Mouse (Mus musculus): ENCODE data around the gene Pank4.

The Pank4 gene

GRCm38 (mm10) chr4:154967173-154967572 is 3.2 kb downstream of the Pank4 start:
- DNase-seq, result peak; percentile 51

DNA sequence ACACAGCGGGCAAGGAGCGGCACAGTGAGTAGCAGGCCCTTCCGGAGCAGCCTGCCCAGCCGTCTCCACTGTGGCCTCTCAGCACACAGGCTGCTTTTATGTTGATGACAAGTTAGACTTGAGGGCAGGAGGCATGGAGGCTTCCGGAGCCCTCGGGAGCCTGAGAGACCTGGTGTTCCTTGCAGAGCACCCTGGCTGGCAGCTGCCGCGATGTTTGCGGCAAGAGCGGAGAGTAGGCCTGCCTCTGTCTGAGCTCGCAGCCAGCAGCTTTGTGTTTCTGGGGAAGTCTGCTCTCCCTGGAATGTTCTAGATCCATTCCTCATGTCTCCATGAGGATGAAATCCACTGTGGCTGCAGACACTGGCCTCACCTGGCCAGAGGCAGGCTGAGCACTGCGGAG is 8.6 kb downstream of the Pank4 start:
- no peak for DNase-seq

GRCm38 (mm10) chr4:154974163-154974611 is 10.3 kb downstream of the Pank4 start:
- no peak for DNase-seq

DNA sequence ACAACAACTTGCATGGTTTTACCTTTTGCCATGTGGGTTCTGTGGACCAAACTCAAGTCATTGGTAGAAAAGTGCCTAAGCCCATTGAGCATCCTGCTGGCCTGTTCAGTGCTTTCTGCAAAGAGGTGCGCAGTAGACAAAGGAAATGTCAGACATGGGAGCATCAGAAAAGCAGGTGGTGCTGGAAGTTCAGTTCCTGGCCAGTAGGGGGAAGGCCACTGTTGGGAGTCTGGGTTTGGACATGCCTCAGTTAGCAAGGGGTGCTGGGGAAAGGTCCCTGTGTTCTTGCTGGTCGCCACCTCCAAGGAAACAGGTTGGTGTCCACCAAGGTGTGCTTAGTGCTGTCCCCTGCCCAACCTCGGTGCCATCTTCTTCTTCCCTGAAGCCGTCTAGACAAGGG is 16.2 kb downstream of the Pank4 start:
- DNase-seq, result no peak

- no peak for DNase-seq
Observed at GRCm38 (mm10) chr4:154981076-154981475, 17.2 kb downstream of the Pank4 start.

DNA sequence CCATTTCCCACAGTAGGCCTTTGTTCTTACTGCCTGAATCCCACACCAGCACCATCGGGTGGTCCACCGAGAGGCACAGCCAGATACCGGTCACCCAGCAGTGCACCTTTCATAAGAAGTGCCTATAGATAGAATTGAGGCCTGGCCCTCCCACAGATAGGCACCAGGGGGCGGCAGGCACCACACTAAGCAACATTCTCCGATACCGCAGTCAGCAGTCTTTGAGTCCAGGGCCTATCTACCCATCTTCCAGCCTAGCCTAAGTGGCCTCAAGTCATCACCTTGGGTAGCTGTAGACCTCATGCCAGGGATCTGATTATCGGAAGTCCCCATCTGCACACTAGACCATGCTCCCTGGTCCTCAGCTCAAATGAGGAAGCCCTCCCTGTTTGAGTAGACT is 17.6 kb downstream of the Pank4 start:
- DNase-seq, result peak; percentile 81

- DNase-seq, result no peak
Observed at GRCm38 (mm10) chr4:154982247-154983120, 18.6 kb downstream of the Pank4 start.

- no peak for DNase-seq
Observed at GRCm38 (mm10) chr4:154983767-154984166, 19.8 kb downstream of the Pank4 start.

DNA sequence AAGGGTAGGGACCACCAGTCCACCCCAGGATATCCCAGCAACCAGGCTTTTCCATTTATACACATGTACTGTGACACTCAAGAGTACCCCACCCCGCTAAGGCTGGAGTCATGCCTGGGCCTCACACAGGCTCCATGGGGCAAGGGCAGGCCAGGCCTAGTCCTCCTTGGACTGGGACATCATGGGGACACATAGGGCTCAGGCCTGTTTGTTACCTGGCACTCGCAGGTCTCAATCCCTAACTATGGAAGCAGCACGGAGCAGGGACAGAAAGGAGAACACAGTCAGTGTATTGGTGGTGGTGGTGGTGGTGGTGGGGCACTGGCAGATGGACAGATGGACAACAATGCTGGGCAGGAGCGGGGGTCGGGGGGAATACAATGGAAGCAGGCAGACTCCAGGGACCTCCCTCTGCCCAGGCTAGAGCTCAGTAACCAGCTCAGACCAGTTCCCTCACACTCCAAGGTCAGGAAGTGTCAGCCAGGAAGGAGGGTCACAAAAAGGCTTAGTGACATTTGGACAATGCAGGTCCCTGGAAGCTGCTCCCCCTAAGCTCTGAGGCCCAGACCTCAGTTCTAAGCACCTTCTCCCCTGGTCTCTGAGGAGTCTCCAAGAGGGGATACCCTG is 21.3 kb downstream of the Pank4 start:
- no peak for DNase-seq

- peak; percentile 72 for DNase-seq
Observed at GRCm38 (mm10) chr4:154986096-154986495, 22.2 kb downstream of the Pank4 start.

GRCm38 (mm10) chr4:154986750-154987149 is 22.8 kb downstream of the Pank4 start:
- DNase-seq, result no peak

DNA sequence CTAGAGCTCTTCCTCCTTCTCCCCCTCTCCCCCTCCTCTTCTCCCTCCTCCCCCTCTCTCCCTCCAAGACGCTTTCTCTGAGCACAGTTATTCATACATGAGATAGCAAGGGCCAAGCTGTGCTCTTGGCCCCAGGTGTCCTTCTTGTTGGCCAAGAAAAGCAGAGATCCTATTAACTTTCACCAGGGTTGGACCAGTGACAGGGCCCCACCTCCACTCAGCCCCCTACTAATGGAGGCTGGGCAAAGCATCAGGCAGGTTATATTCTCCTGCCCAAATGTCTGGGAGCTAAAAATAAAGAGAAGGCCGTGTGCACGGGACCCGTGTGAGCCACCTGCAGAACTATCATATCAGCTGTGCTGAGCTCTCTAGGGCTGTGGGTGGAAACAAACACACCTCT is 31.0 kb downstream of the Pank4 start:
- no peak for DNase-seq

DNA sequence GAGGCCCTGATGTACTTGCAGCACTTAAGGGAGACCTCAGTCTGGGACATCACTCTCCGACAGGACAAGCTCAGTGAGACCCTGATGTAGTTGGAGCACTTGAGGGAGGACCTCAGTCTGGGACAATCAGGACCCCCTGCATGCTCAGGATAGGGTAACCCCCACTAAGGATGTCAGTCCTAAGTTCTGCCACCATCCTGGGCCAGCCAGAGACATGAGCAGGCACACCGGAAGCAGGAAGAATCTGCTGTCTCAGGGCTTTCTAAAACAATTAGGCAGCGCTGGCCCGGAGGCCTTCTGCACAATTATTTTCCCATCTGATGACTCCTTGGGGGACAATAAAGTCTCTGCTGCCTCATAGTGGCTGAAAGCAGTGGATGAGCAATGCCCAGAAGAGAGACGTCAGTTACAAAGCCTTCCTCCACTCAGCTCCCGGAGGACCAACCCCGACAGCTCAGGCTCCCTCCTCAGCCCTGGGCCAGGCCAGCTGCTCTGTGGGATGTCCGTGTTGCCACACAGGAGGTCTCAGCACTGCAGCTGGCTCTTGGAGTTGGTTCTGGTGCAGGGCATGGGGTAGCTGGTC is 32.7 kb downstream of the Pank4 start:
- no peak for DNase-seq

DNA sequence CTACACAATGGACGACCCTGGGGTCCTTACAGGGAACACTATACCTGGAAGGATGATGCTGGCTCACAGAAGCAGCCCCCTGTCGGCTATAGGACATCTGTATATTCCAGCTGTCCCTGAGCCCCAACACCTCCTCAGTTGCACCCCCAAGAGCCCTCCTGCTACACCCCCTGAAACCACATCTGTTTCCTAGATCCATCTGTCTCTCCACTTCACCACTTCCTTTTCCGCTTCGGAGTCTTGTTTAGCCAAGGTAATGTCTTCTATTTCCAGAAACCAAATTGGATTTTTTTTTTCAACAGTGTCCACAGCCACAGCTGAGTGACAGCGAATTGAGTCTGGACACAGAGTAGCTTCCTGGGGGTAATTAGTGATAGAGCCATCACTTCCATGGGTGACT is 35.5 kb downstream of the Pank4 start:
- DNase-seq, result no peak

GRCm38 (mm10) chr4:155005278-155005677 is 41.4 kb downstream of the Pank4 start:
- DNase-seq, result no peak

DNA sequence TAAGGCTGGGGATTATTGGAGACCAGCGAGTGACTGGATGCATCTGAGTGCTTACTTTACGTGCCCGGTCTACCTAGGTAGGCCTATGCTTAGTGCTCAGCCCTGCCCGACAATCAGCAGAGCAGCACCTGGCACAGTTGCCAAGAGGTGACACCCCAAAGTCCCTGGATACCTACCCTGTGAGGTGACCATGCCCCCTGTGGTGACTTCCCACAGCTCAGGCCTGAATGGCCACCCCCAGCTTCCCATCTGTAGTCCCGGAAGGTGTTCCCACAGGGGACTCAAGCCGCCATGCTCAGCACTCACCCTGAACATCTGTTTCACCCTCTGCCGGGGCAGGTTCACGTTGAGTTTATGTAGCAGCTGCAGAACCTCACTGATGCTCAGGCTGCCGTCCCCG is 42.4 kb downstream of the Pank4 start:
- no peak for DNase-seq

- DNase-seq, result no peak
Observed at GRCm38 (mm10) chr4:155007641-155008040, 43.7 kb downstream of the Pank4 start.

DNA sequence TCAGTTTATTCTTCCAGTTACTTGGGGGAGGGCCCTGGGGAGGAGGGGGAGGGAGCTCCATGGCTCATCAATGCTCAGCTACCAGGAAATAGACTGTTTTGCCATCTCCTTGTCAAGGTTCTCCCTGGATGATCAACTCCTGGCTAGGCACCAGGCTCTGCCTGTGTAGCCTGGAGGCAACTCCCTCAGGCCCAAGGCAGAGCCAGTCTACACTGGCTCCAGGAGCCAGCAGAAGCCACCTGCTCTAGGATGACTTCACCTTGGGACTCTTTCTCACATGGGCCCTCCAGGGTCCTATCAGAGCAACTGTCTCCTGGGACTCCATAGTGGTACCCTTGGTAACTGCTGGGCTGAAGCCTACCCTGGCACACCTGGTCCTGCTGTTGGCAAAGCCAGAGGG is 44.2 kb downstream of the Pank4 start:
- no peak for DNase-seq

- no peak for DNase-seq
Observed at GRCm38 (mm10) chr4:155009216-155009615, 45.3 kb downstream of the Pank4 start.

GRCm38 (mm10) chr4:155010870-155011269 is 46.9 kb downstream of the Pank4 start:
- no peak for DNase-seq

DNA sequence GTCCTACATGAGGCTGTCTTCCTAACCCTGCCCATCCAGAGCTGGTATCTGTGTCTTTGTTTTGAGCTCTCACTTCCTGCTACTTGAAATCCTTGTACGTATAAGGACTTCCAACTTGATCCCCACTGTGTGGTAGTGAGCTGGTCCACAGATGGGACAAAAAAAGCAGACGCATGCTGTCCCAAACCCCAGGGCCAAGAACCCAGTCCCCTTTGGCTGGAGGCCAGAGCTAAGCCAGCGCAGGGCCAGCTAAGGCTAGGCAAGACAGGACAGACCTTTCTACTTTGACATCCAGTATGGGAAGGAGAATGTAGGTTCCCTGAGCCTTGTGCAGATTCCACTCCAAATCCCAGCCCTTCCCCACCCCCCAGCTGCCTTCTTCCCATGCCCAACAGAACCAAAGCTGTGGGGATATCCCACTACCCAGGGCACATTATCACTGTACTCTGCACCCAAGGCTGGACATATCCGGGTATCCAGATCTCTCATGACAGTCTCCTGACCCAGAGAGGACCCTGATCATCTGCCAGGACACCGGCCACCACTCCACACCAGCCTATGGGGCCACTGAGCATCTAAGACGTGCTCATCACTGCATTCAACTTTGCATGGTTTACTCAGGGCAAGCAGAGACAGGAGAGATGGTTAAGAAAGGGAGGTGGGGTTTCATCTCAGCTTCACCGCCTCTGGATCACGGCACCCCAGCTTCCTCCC is 47.5 kb downstream of the Pank4 start:
- DNase-seq, result no peak

GRCm38 (mm10) chr4:155012115-155012514 is 48.2 kb downstream of the Pank4 start:
- no peak for DNase-seq

GRCm38 (mm10) chr4:155012788-155013187 is 48.9 kb downstream of the Pank4 start:
- peak; percentile 52 for DNase-seq

All from right cerebral cortex, adult 18-20 months (tissue).